Mouse (Mus musculus): ENCODE results near the gene Eif4e1b. TPM values are rescaled to one million over a fixed set of nuclear protein-coding genes. Genes with fewer than 3 reads are reported as not detected.

Gene Eif4e1b
- polyA plus RNA-seq, 1 experiment, result not detected

GRCm38 (mm10) chr13:54821106-54821505, 37.3 kb downstream of the Eif4e1b start:
- H3K27ac ChIP-seq (ENCODE audit: control insufficient read depth, insufficient read depth, low read length), result no peak overlapping the region
- H3K36me3 ChIP-seq (ENCODE audit: control insufficient read depth, insufficient read depth, low read length), result no peaks in the 10 kb centered on the region
- no peaks in the 10 kb centered on the region for H3K4me1 ChIP-seq (replicated peaks; ENCODE audit: control insufficient read depth, insufficient read depth, low read length)
- no peaks in the 10 kb centered on the region for H3K27me3 ChIP-seq (ENCODE audit: control insufficient read depth, insufficient read depth, low read length)
- TF ChIP-seq CTCF (IDR thresholded peaks at IDR 0.05; ENCODE audit: borderline replicate concordance, control insufficient read depth, extremely low read depth, insufficient read depth, low read length, poor library complexity) (no peak), POLR2A (IDR thresholded peaks at IDR 0.05; ENCODE audit: control insufficient read depth, extremely low read depth, insufficient read depth, low read length, poor library complexity) (no peak)
- DNase-seq, result no peak
- WGBS, result 94% methylated on average over 4 of the region's 4 CpGs
- no peak overlapping the region for H3K4me3 ChIP-seq (ENCODE audit: control insufficient read depth, insufficient read depth, low read length)

- no peak for DNase-seq
- no peaks in the 10 kb centered on the region for H3K27me3 ChIP-seq (ENCODE audit: control insufficient read depth, insufficient read depth, low read length)
- 43% methylated on average over 2 of the region's 2 CpGs for WGBS
- H3K36me3 ChIP-seq (ENCODE audit: control insufficient read depth, insufficient read depth, low read length), result no peaks in the 10 kb centered on the region
- no peaks in the 10 kb centered on the region for H3K4me1 ChIP-seq (replicated peaks; ENCODE audit: control insufficient read depth, insufficient read depth, low read length)
- no peak overlapping the region for H3K27ac ChIP-seq (ENCODE audit: control insufficient read depth, insufficient read depth, low read length)
- no peak for TF ChIP-seq POLR2A (IDR thresholded peaks at IDR 0.05; ENCODE audit: control insufficient read depth, extremely low read depth, insufficient read depth, low read length, poor library complexity)
- H3K4me3 ChIP-seq (ENCODE audit: control insufficient read depth, insufficient read depth, low read length), result no peak overlapping the region
These were observed 38.1 kb downstream of the Eif4e1b start for GRCm38 (mm10) chr13:54821931-54822330.

GRCm38 (mm10) chr13:54824111-54824931, 40.5 kb downstream of the Eif4e1b start:
- Histone ChIP-seq H3K27ac (ENCODE audit: control insufficient read depth, insufficient read depth, low read length) (no peak overlapping the region), H3K4me1 (replicated peaks; ENCODE audit: control insufficient read depth, insufficient read depth, low read length) (no peaks in the 10 kb centered on the region), H3K36me3 (ENCODE audit: control insufficient read depth, insufficient read depth, low read length) (no peaks in the 10 kb centered on the region), H3K4me3 (ENCODE audit: control insufficient read depth, insufficient read depth, low read length) (no peak overlapping the region), H3K27me3 (ENCODE audit: control insufficient read depth, insufficient read depth, low read length) (no peaks in the 10 kb centered on the region)
- no peak for DNase-seq
- 24% methylated on average over 25 of the region's 25 CpGs for WGBS
- no peak for TF ChIP-seq POLR2A (IDR thresholded peaks at IDR 0.05; ENCODE audit: control insufficient read depth, extremely low read depth, insufficient read depth, low read length, poor library complexity)
- TF ChIP-seq CTCF (IDR thresholded peaks at IDR 0.05; ENCODE audit: borderline replicate concordance, control insufficient read depth, extremely low read depth, insufficient read depth, low read length, poor library complexity), result no peak

- no peak for DNase-seq
- TF ChIP-seq CTCF (IDR thresholded peaks at IDR 0.05; ENCODE audit: borderline replicate concordance, control insufficient read depth, extremely low read depth, insufficient read depth, low read length, poor library complexity) (no peak), POLR2A (IDR thresholded peaks at IDR 0.05; ENCODE audit: control insufficient read depth, extremely low read depth, insufficient read depth, low read length, poor library complexity) (no peak)
- no peak overlapping the region for H3K27ac ChIP-seq (ENCODE audit: control insufficient read depth, insufficient read depth, low read length)
- no peaks in the 10 kb centered on the region for H3K27me3 ChIP-seq (ENCODE audit: control insufficient read depth, insufficient read depth, low read length)
- H3K4me3 ChIP-seq (ENCODE audit: control insufficient read depth, insufficient read depth, low read length), result no peak overlapping the region
- no peaks in the 10 kb centered on the region for H3K4me1 ChIP-seq (replicated peaks; ENCODE audit: control insufficient read depth, insufficient read depth, low read length)
- 59% methylated on average over 7 of the region's 7 CpGs for WGBS
- H3K36me3 ChIP-seq (ENCODE audit: control insufficient read depth, insufficient read depth, low read length), result no peaks in the 10 kb centered on the region
These were observed 44.2 kb downstream of the Eif4e1b start for GRCm38 (mm10) chr13:54827992-54828391.

- WGBS, result 65% methylated on average over 6 of the region's 6 CpGs
- no peaks in the 10 kb centered on the region for H3K36me3 ChIP-seq (ENCODE audit: control insufficient read depth, insufficient read depth, low read length)
- TF ChIP-seq CTCF (IDR thresholded peaks at IDR 0.05; ENCODE audit: borderline replicate concordance, control insufficient read depth, extremely low read depth, insufficient read depth, low read length, poor library complexity), result no peak
- no peak for TF ChIP-seq POLR2A (IDR thresholded peaks at IDR 0.05; ENCODE audit: control insufficient read depth, extremely low read depth, insufficient read depth, low read length, poor library complexity)
- H3K27me3 ChIP-seq (ENCODE audit: control insufficient read depth, insufficient read depth, low read length), result no peaks in the 10 kb centered on the region
- no peaks in the 10 kb centered on the region for H3K4me1 ChIP-seq (replicated peaks; ENCODE audit: control insufficient read depth, insufficient read depth, low read length)
- H3K27ac ChIP-seq (ENCODE audit: control insufficient read depth, insufficient read depth, low read length), result no peak overlapping the region
- H3K4me3 ChIP-seq (ENCODE audit: control insufficient read depth, insufficient read depth, low read length), result no peak overlapping the region
- no peak for DNase-seq
These were observed 44.7 kb downstream of the Eif4e1b start for GRCm38 (mm10) chr13:54828508-54828907.

- TF ChIP-seq POLR2A (IDR thresholded peaks at IDR 0.05; ENCODE audit: control insufficient read depth, extremely low read depth, insufficient read depth, low read length, poor library complexity) (no peak), CTCF (IDR thresholded peaks at IDR 0.05; ENCODE audit: borderline replicate concordance, control insufficient read depth, extremely low read depth, insufficient read depth, low read length, poor library complexity) (no peak)
- Histone ChIP-seq H3K27me3 (ENCODE audit: control insufficient read depth, insufficient read depth, low read length) (no peaks in the 10 kb centered on the region), H3K27ac (ENCODE audit: control insufficient read depth, insufficient read depth, low read length) (no peak overlapping the region), H3K4me3 (ENCODE audit: control insufficient read depth, insufficient read depth, low read length) (no peak overlapping the region), H3K36me3 (ENCODE audit: control insufficient read depth, insufficient read depth, low read length) (no peaks in the 10 kb centered on the region), H3K4me1 (replicated peaks; ENCODE audit: control insufficient read depth, insufficient read depth, low read length) (no peaks in the 10 kb centered on the region)
- 19% methylated on average over 13 of the region's 13 CpGs for WGBS
- no peak for DNase-seq
These were observed 45.7 kb downstream of the Eif4e1b start for GRCm38 (mm10) chr13:54829450-54829849.
